Mouse (Mus musculus): ENCODE data around the gene Rsph3a.
"Not testable (repeated sequence)": the region's sequence is repeated elsewhere in the genome, so short reads cannot be mapped to it uniquely, and the experiment has no call there.

DNA sequence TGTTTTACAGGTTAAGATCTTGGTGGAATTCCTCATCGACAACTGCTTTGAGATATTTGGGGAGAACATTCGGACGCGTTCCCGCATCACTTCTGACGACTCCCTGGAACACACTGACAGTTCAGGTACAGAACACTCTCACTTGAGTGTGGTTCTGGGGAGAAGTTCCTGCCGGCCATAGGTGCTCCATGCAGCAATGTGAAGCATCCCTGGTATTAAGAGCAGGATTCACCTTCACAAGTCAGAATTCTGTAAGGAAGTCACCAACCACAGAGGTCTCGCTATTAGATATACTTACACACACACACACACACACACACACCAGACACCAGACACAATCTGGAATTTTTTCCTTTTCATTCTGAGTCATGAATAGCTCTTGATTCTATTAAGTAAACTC lies 13.3 kb upstream of the Rsph3a start:
- not testable (repeated sequence) for TF ChIP-seq CTCF (IDR thresholded peaks at IDR 0.05; ENCODE audit: borderline replicate concordance, insufficient read depth, low read length); POLR2A (IDR thresholded peaks at IDR 0.05; ENCODE audit: low read depth, low read length)

Data from embryonic fibroblast, embryonic 13.5 days (primary cell).